Mouse (Mus musculus) Patski (cell line): ENCODE results near the gene Cnnm2. TPM values are rescaled to one million over a fixed set of nuclear protein-coding genes. Genes with fewer than 3 reads are reported as not detected.
"Not testable (repeated sequence)": the region's sequence is repeated elsewhere in the genome, so short reads cannot be mapped to it uniquely, and the experiment has no call there.

ENCODE experiments used
- ATAC-seq: fragments of 100-300 bp; one replicate; pipeline ENCODE4 v1.8.0; 2021
- CTCF ChIA-PET: fragments of 350-600 bp; sonication (Branson Sonifier 250); formaldehyde crosslinking; loops from one replicate; lab custom pipeline; 2022; ENCODE audit warnings: inconsistent platforms; lab: Charles Lee
- POLR2A ChIA-PET: fragments of 350-600 bp; sonication (Branson Sonifier 250); formaldehyde crosslinking; loops from one replicate; lab custom pipeline; 2022; ENCODE audit warnings: antibody characterized with exemption, inconsistent platforms; lab: Charles Lee
- DNase-seq: peaks from one replicate; pipeline ENCODE4 v3.0.0-alpha.2; 2011; ENCODE audit warnings: low read depth, low spot score
- H3K27me3 ChIP-seq: fragments of 371-371 bp; one replicate; pipeline ENCODE4 v1.5.1; 2021
- CTCF ChIP-seq: fragments of 100-300 bp; IDR thresholded peaks from one replicate; pipeline ENCODE4 v1.5.1; 2021
- in situ Hi-C: fragments of 300-500 bp; cut with MboI; formaldehyde crosslinking; loops from 3 replicates; pipeline ENCODE4 v1.11.1; 2018; ENCODE audit warnings: low pct_unique_long_range_greater_than_20kb, mixed read lengths
- polyA plus RNA-seq: library from polyadenylated mRNA; unstranded; gene quantifications from one replicate; pipeline ENCODE4 v1.2.3, GENCODE M21; 2021

The Cnnm2 gene
- polyA plus RNA-seq, 1 experiment from 2014 or later: 53.2 TPM

- ChIA-PET POLR2A (interaction anchor here (0.6 to 2.5 kb wide), 2 partner anchors 110 to 211 kb away, joined by 5 to 7 read pairs; no protein-coding TSS in a partner anchor), CTCF (interaction anchor here (1.2 to 4.6 kb wide), 6 partner anchors 17 to 121 kb away, joined by 3 to 42 read pairs (median 15); no protein-coding TSS in a partner anchor)
- ATAC-seq: no peak
Observed at GRCm38 (mm10) chr19:46759096-46759495, 2.3 kb upstream of the Cnnm2 start.

GRCm38 (mm10) chr19:46759909-46760308 lies 1.5 kb upstream of the Cnnm2 start:
- not testable (repeated sequence) for ATAC-seq, DNase-seq, H3K27me3 ChIP-seq
- ChIA-PET POLR2A (interaction anchor here (2.3 to 2.5 kb wide), 2 partner anchors 44 to 109 kb away, joined by 5 to 7 read pairs; no protein-coding TSS in a partner anchor), CTCF (interaction anchor here (0.6 to 4.6 kb wide), 20 partner anchors 9 to 238 kb away, joined by 3 to 42 read pairs (median 5); partner anchors contain the start of genes Borcs7 and Cyp17a1)
- in situ Hi-C loops: loop anchor here (5.0 kb wide), 3 partner anchors 42 to 232 kb away; no protein-coding TSS in a partner anchor

More at GRCm38 (mm10) chr19:46759096-46759495, 2.3 kb upstream of the Cnnm2 start:
- H3K27me3 ChIP-seq: peaks cover 11% of the 10 kb centered on the region
- no peak for TF ChIP-seq CTCF
- DNase-seq: no peak
- in situ Hi-C loops: no loop called here

GRCm38 (mm10) chr19:46760375-46761160 lies 828 bp upstream of the Cnnm2 start:
- in situ Hi-C loops: loop anchor here (5.0 kb wide), 3 partner anchors 42 to 232 kb away; no protein-coding TSS in a partner anchor
- peaks cover 9% of the 10 kb centered on the region for H3K27me3 ChIP-seq
- DNase-seq (peak; percentile 59), ATAC-seq (peak; percentile 60)
- CTCF ChIA-PET: interaction anchor here (0.6 to 4.6 kb wide), 31 partner anchors 9 to 284 kb away, joined by 3 to 42 read pairs (median 4); partner anchors contain the start of genes Borcs7 and Cyp17a1
- no peak for TF ChIP-seq CTCF
- POLR2A ChIA-PET: interaction anchor here (0.7 to 2.5 kb wide), 3 partner anchors 44 to 138 kb away, joined by 3 to 7 read pairs (median 5); no protein-coding TSS in a partner anchor

DNA sequence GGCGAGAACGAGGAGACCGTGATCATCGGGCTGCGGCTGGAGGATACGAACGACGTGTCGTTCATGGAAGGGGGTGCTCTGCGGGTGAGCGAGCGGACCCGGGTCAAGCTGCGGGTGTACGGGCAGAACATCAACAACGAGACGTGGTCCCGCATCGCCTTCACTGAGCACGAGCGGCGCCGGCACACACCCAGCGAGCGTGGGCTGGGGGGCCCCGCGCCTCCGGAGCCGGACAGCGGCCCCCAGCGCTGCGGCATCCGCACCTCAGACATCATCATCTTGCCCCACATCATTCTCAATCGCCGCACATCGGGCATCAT lies 535 bp downstream of the Cnnm2 start:
- no peak for TF ChIP-seq CTCF
- DNase-seq: no peak
- peaks cover 9% of the 10 kb centered on the region for H3K27me3 ChIP-seq
- in situ Hi-C loops: loop anchor here (5.0 kb wide), 3 partner anchors 40 to 230 kb away; no protein-coding TSS in a partner anchor
- ChIA-PET CTCF (interaction anchor here (1.2 to 4.6 kb wide), 9 partner anchors 14 to 202 kb away, joined by 3 to 42 read pairs (median 6); no protein-coding TSS in a partner anchor), POLR2A (interaction anchor here (0.6 to 2.3 kb wide), 4 partner anchors 29 to 387 kb away, joined by 3 to 5 read pairs (median 4); no protein-coding TSS in a partner anchor)
- ATAC-seq: no peak

DNA sequence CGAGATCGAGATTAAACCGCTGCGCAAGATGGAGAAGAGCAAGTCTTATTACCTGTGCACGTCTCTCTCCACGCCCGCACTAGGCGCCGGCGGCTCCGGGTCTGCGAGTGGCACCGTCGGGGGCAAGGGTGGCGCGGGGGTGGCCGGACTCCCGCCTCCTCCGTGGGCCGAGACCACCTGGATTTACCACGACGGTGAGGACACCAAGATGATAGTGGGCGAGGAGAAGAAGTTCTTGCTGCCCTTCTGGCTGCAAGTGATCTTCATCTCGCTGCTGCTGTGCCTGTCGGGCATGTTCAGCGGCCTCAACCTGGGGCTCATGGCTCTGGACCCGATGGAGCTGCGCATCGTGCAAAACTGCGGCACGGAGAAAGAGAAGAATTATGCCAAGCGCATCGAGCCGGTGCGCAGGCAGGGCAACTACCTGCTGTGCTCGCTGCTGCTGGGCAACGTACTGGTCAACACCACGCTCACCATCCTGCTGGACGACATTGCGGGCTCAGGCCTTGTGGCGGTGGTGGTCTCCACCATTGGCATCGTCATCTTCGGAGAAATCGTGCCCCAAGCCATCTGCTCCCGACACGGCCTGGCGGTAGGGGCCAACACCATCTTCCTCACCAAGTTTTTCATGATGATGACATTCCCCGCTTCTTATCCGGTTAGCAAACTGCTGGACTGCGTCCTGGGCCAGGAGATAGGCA lies 1.0 kb downstream of the Cnnm2 start:
- ATAC-seq (no peak), DNase-seq (no peak)
- CTCF ChIA-PET: interaction anchor here (4.6 kb wide), 1 partner anchor 107 kb away, joined by 42 read pairs; no protein-coding TSS in a partner anchor
- in situ Hi-C loops: loop anchor here (5.0 kb wide), 3 partner anchors 40 to 230 kb away; no protein-coding TSS in a partner anchor
- H3K27me3 ChIP-seq: peaks cover 9% of the 10 kb centered on the region
- POLR2A ChIA-PET: interaction anchor here (0.6 to 2.3 kb wide), 4 partner anchors 29 to 386 kb away, joined by 3 to 5 read pairs (median 4); no protein-coding TSS in a partner anchor
- TF ChIP-seq CTCF: no peak

GRCm38 (mm10) chr19:46762992-46763342 lies 1.6 kb downstream of the Cnnm2 start:
- no peak for DNase-seq
- in situ Hi-C loops: loop anchor here (5.0 kb wide), 3 partner anchors 39 to 229 kb away; no protein-coding TSS in a partner anchor
- ChIA-PET POLR2A (interaction anchor here (0.6 kb wide), 1 partner anchor 67 kb away, joined by 3 read pairs; no protein-coding TSS in a partner anchor), CTCF (no interaction called here)
- H3K27me3 ChIP-seq: peaks cover 9% of the 10 kb centered on the region
- ATAC-seq: no peak
- TF ChIP-seq CTCF: no peak

DNA sequence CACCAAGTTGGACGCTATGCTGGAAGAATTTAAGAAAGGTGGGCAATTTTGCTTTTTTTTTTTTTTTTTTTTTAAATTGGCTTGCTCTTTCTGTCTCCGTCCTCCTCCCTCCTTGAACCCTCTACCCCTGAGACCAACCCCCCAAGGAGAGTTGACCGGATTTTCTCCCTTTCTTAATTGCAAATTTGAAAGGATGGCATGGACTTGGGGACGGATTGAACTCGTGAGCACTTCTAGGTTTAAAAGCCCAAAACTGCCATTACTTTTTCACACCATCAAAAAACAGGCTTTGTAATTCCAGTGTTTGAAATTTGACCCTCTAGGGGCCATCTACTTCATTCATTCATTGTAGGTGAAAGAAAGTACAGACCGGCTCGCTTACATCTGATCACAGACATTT lies 2.0 kb downstream of the Cnnm2 start:
- no peak for ATAC-seq
- no peak for DNase-seq
- ChIA-PET POLR2A (interaction anchor here (0.6 to 0.8 kb wide), 2 partner anchors 14 to 67 kb away, joined by 3 read pairs; no protein-coding TSS in a partner anchor), CTCF (interaction anchor here (1.2 to 1.4 kb wide), 2 partner anchors 13 to 106 kb away, joined by 3 to 4 read pairs; no protein-coding TSS in a partner anchor)
- no peak for TF ChIP-seq CTCF
- in situ Hi-C loops: loop anchor here (5.0 kb wide), 3 partner anchors 39 to 229 kb away; no protein-coding TSS in a partner anchor
- H3K27me3 ChIP-seq: peaks cover 6% of the 10 kb centered on the region

DNA sequence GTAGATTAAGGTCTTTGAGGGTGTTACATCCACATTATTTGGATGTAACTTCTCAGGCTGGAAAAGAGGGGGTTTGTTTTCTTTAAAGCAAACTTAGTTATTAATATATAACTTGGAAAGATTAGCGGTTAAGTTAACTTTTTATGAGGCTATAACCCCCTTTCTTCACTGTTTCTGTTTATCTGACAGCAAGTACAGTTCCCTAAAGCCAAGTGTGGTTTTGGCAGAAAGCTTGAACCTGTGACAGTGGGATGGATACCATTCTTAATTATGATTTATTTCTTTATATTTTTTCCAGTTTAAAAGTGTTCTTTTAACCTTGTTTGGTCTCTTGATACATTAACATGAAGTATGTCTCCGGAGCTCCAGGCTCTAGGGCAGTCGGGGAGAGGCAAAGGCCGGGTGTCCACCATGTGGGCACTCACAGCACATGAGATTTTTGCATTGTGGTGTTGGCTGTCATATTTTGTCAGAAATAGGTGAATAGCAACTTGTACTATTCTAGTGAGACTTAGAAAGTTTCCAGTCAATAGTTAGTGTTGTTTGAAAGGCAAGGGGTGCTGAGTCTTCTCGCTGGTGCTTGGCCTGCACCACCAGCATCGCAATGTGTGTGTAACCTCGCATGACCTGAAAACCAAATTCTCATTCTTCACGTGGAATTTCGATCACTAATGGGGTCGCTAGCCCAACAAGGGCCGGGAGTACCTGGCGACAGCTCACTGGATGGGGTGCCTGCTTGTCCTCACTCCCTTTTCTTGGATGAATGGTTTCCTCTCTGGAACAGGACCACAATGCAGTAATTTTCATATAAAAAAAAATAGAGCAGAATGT lies 2.8 kb downstream of the Cnnm2 start:
- CTCF ChIA-PET: interaction anchor here (1.2 to 1.4 kb wide), 2 partner anchors 12 to 105 kb away, joined by 3 to 4 read pairs; no protein-coding TSS in a partner anchor
- POLR2A ChIA-PET: interaction anchor here (0.8 kb wide), 1 partner anchor 13 kb away, joined by 3 read pairs; no protein-coding TSS in a partner anchor
- ATAC-seq (no peak), DNase-seq (no peak)
- TF ChIP-seq CTCF: no peak
- in situ Hi-C loops: loop anchor here (5.0 kb wide), 3 partner anchors 38 to 228 kb away; no protein-coding TSS in a partner anchor
- peaks cover 4% of the 10 kb centered on the region for H3K27me3 ChIP-seq

DNA sequence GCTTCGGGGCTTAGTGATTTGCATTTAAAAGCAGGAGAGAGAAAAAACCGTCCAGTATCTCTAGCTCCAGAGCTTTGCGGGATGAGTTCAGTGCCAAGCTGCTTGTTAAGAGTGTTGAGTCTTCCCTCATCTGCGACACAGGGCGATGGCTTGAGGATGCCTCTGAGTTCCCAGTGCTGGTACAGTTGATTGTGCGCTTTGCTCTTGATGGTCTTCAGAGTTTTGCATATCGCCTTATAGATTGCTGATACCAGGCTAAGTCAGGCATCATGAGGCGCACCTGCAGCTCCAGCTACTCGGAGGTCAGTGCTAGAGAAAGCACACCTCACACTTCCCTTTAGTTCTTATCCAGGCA lies 3.3 kb downstream of the Cnnm2 start:
- ATAC-seq: no peak
- H3K27me3 ChIP-seq: no peaks in the 10 kb centered on the region
- in situ Hi-C loops: loop anchor here (5.0 kb wide), 3 partner anchors 38 to 228 kb away; no protein-coding TSS in a partner anchor
- DNase-seq: no peak
- ChIA-PET CTCF (interaction anchor here (1.2 to 1.4 kb wide), 2 partner anchors 11 to 105 kb away, joined by 3 to 4 read pairs; no protein-coding TSS in a partner anchor), POLR2A (no interaction called here)
- no peak for TF ChIP-seq CTCF
